Mouse (Mus musculus) limb, embryonic 13.5 days (tissue): ENCODE data around the gene Fmo3. TPM values are rescaled to one million over a fixed set of nuclear protein-coding genes. Genes with fewer than 3 reads are reported as not detected.

ENCODE experiments used
- ATAC-seq: fragments of 200-750 bp; cut with Nextera tagmentation; 2 replicates; pipeline ENCODE4 v1.8.0; 2017; ENCODE audit warnings: low read depth, moderate number of reproducible peaks, moderate TSS enrichment; ENCODE audit not compliant: low FRiP score
- H3K27ac ChIP-seq: fragments of 300-500 bp; sonication (generic); 2 replicates; pipeline ENCODE4 v1.5.1; 2015; ENCODE audit warnings: inconsistent platforms, mild to moderate bottlenecking, moderate library complexity
- H3K27me3 ChIP-seq: fragments of 300-500 bp; sonication (generic); 2 replicates; pipeline ENCODE4 v1.6.1; 2015; ENCODE audit warnings: mild to moderate bottlenecking, inconsistent platforms
- H3K36me3 ChIP-seq: fragments of 300-500 bp; sonication (generic); 2 replicates; pipeline ENCODE4 v1.6.1; 2015; ENCODE audit warnings: inconsistent platforms, mild to moderate bottlenecking, moderate library complexity
- H3K4me1 ChIP-seq: fragments of 300-500 bp; sonication (generic); 2 replicates; pipeline ENCODE4 v1.6.1; 2015; ENCODE audit warnings: inconsistent platforms
- H3K4me2 ChIP-seq: fragments of 300-500 bp; sonication (generic); replicated peaks from 2 replicates; pipeline ENCODE4 v1.6.1; 2015; ENCODE audit warnings: inconsistent platforms, mild to moderate bottlenecking, moderate library complexity
- H3K4me3 ChIP-seq: fragments of 300-500 bp; sonication (generic); 2 replicates; pipeline ENCODE4 v1.5.1; 2015; ENCODE audit warnings: moderate library complexity, mild to moderate bottlenecking, inconsistent platforms
- H3K9ac ChIP-seq: fragments of 300-500 bp; sonication (generic); 2 replicates; pipeline ENCODE4 v1.6.1; 2015; ENCODE audit warnings: mild to moderate bottlenecking, inconsistent platforms
- H3K9me3 ChIP-seq: fragments of 300-500 bp; sonication (generic); 2 replicates; pipeline ENCODE4 v1.6.1; 2016; ENCODE audit warnings: inconsistent platforms
- WGBS: fragments of 180-500 bp; shearing (Covaris S2); methylation state at CpG from one replicate; pipeline ENCODE4 v1.1.7; 2015; 5-methylcytosine and 5-hydroxymethylcytosine counted together
- polyA plus RNA-seq: library from polyadenylated mRNA; unstranded; fragments of >200 nt; fragmentation: Nextera tagmentation; extraction: Ambion mirVana; gene quantifications from 2 replicates; pipeline ENCODE4 v1.2.1, GENCODE M21; 2015

Fmo3 gene
- not detected in 2 replicates for polyA plus RNA-seq

- H3K4me3 ChIP-seq, result no peak within 1 kb of the TSS
- no peaks in the 10 kb centered on the region for H3K36me3 ChIP-seq
- no peaks in the 10 kb centered on the region for H3K4me1 ChIP-seq
- no peaks in the 10 kb centered on the region for H3K9me3 ChIP-seq
- no peak within 1 kb of the TSS for H3K9ac ChIP-seq
- WGBS, result 63% methylated on average over 1 of the region's 1 CpGs
- no peak for ATAC-seq
- H3K27ac ChIP-seq, result no peak within 1 kb of the TSS
- no peak within 1 kb of the TSS for H3K4me2 ChIP-seq
- no peaks in the 10 kb centered on the region for H3K27me3 ChIP-seq
Measured at GRCm38 (mm10) chr1:162984428-162984827, at the start of gene Fmo3. Gene Fmo3 (minus strand): TSS chr1:162984528.

GRCm38 (mm10) chr1:163023075-163023474 is 38.7 kb upstream of the Fmo3 start:
- no peak for ATAC-seq
- Histone ChIP-seq H3K4me1 (no peaks in the 10 kb centered on the region), H3K27me3 (no peaks in the 10 kb centered on the region), H3K9me3 (no peaks in the 10 kb centered on the region), H3K4me2 (no peak overlapping the region), H3K4me3 (no peak overlapping the region), H3K27ac (no peak overlapping the region), H3K36me3 (no peaks in the 10 kb centered on the region), H3K9ac (no peak overlapping the region)

DNA sequence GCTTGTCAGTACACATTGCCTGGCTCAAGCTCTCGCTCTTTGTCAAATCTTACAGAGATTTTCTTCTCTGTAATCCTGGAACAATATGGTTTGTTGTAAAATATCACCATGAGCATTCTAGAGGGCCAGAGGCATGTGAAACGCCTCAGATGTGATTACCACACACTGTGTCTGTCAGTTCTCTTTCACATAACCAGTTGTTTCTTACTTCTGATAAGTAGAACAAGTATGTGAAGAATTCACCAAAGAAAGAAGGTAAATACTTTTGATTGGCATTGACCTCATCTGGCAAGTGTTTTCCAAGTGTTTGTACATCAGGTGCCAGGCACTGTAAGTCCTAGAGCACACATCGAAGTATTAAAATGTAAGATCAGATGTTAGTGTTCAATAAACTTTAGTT is 24.9 kb upstream of the Fmo3 start:
- H3K36me3 ChIP-seq, result no peaks in the 10 kb centered on the region
- H3K9me3 ChIP-seq, result no peaks in the 10 kb centered on the region
- no peak overlapping the region for H3K4me3 ChIP-seq
- H3K9ac ChIP-seq, result no peak overlapping the region
- H3K27ac ChIP-seq, result no peak overlapping the region
- WGBS, result 78% methylated on average over 3 of the region's 3 CpGs
- no peak overlapping the region for H3K4me2 ChIP-seq
- H3K4me1 ChIP-seq, result no peaks in the 10 kb centered on the region
- H3K27me3 ChIP-seq, result no peaks in the 10 kb centered on the region
- ATAC-seq, result no peak

- H3K27me3 ChIP-seq, result no peaks in the 10 kb centered on the region
Measured at GRCm38 (mm10) chr1:163003496-163003895, 19.2 kb upstream of the Fmo3 start.

DNA sequence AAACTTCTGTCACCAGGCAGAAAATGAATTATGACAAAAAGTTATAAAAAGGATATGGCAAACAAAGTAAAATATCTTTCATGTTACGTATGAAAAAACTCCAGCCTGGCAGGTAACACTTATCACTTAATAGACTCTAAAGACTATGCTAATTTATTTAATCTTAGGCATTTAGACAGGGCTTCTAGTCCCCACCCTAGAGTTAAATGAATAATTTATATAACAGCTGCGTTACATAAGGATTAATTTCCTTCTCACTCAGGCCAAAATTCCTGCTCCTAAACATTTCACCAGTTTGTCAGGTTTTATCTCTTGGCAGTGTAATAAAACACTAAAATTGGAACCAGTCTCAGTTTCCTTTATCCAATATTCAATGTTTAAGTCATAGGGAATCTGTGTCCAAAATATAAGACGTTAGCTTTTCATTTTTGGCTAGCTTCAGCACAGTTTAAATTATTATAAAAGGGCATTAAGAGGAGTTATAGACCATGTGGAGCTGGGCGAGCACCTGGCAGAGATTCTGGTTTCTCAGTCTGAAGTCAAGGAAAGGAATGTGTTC is 17.0 kb upstream of the Fmo3 start:
- Histone ChIP-seq H3K4me1 (no peaks in the 10 kb centered on the region), H3K4me3 (no peak overlapping the region), H3K27me3 (no peaks in the 10 kb centered on the region), H3K9me3 (no peaks in the 10 kb centered on the region), H3K27ac (no peak overlapping the region), H3K36me3 (no peaks in the 10 kb centered on the region), H3K9ac (no peak overlapping the region), H3K4me2 (no peak overlapping the region)
- 65% methylated on average over 4 of the region's 4 CpGs for WGBS
- no peak for ATAC-seq

More at GRCm38 (mm10) chr1:163003496-163003895, 19.2 kb upstream of the Fmo3 start:
- H3K4me2 ChIP-seq, result no peak overlapping the region
- 82% methylated on average over 2 of the region's 2 CpGs for WGBS
- H3K4me3 ChIP-seq, result no peak overlapping the region
- no peaks in the 10 kb centered on the region for H3K9me3 ChIP-seq
- H3K36me3 ChIP-seq, result no peaks in the 10 kb centered on the region
- ATAC-seq, result no peak
- no peak overlapping the region for H3K27ac ChIP-seq
- no peaks in the 10 kb centered on the region for H3K4me1 ChIP-seq
- no peak overlapping the region for H3K9ac ChIP-seq

DNA sequence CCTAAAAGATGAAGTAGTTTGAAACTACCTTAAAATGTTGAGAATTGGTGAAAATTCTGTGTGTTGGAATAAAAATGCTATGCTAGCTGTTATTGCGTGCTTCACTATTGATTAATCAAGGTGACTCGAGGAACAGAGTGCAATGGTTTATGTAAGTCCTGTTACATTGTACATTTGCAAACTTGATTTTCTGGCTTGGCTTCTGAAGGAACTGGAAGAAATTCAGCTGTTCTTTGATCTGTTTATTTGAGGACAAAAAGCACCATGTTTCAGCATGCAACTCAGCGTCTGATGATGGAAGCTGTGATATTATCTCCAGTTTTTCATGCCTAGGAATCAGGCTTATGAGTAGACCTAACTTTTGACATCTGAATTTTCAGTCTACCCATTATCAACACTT is 3.2 kb upstream of the Fmo3 start:
- 86% methylated on average over 3 of the region's 3 CpGs for WGBS
- no peaks in the 10 kb centered on the region for H3K27me3 ChIP-seq
- no peak overlapping the region for H3K9ac ChIP-seq
- H3K4me1 ChIP-seq, result no peaks in the 10 kb centered on the region
- H3K9me3 ChIP-seq, result no peaks in the 10 kb centered on the region
- H3K36me3 ChIP-seq, result no peaks in the 10 kb centered on the region
- H3K4me2 ChIP-seq, result no peak overlapping the region
- H3K4me3 ChIP-seq, result no peak overlapping the region
- no peak overlapping the region for H3K27ac ChIP-seq
- ATAC-seq, result no peak

DNA sequence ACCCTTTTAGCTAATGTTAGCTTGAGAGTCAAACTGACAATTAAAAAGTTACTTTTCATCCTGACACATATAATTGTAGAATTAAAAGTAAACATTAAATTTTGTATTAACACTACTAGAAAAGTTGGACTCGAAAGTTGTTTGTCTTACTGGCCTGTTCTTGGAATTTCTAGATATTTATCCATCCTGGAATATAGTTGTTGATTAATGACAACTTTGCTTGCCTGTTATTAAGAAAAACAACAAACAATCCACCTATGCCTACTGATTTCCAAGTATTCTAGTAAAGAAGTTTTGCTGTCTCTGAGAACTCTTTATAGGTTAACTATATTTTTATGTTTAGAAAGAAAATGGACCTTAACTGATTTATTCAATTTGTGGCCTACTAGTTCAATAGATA is 2.4 kb upstream of the Fmo3 start:
- WGBS, result 93% methylated on average over 1 of the region's 1 CpGs
- ATAC-seq, result no peak
- no peaks in the 10 kb centered on the region for H3K4me1 ChIP-seq
- no peak overlapping the region for H3K4me2 ChIP-seq
- H3K9me3 ChIP-seq, result no peaks in the 10 kb centered on the region
- no peaks in the 10 kb centered on the region for H3K36me3 ChIP-seq
- no peak overlapping the region for H3K9ac ChIP-seq
- H3K4me3 ChIP-seq, result no peak overlapping the region
- H3K27ac ChIP-seq, result no peak overlapping the region
- H3K27me3 ChIP-seq, result no peaks in the 10 kb centered on the region

DNA sequence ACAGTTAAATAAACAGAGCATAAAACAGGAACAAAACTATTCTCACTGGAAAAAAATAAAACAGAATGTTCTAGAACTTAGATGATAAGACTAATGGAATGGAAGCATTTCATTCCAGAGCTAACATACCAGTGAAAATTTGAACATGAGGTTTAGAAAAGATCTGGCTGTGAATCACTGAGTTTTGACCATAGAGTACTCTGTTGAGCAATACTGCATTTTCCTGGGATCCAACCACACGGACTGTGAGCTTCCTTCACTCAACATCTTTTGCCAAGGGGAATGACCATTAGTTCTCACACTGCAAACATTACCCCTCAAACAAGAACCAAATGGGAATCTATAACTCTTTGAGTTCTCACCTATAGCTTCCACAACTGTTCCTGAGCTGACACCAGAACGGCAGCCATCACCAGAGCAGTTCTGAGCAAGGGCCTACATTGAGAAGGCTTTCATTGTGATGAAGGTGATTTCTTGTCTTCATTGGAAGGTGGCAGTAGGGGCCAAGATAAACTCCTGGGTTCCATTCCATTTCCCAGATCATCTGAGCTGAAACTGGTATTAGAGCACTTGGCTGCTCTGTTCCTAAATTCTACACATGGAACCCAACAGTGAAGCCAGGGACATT is 1.9 kb upstream of the Fmo3 start:
- H3K36me3 ChIP-seq, result no peaks in the 10 kb centered on the region
- ATAC-seq, result no peak
- no peak overlapping the region for H3K27ac ChIP-seq
- H3K4me3 ChIP-seq, result no peak overlapping the region
- H3K4me1 ChIP-seq, result no peaks in the 10 kb centered on the region
- H3K9ac ChIP-seq, result no peak overlapping the region
- no peaks in the 10 kb centered on the region for H3K27me3 ChIP-seq
- no peaks in the 10 kb centered on the region for H3K9me3 ChIP-seq
- 74% methylated on average over 2 of the region's 2 CpGs for WGBS
- no peak overlapping the region for H3K4me2 ChIP-seq

DNA sequence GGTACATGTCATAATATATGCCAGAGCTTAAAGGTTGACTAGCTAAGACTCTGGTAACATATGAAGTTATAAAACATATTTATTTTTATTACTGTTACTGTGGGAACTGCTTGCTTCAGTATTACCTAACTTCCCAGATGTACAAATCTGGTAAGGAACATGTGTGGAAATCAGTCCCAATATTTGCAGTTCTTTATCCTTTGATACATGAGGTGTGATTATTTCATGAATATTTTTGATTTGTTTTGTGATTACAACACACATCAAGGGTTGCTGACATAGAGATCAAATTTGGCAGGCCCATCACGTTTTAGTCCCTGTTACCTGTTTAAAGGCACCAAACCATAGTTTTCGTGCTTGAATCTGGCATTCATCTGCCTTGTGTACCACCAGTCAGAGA is 20.8 kb downstream of the Fmo3 start:
- Histone ChIP-seq H3K4me3 (no peak overlapping the region), H3K27ac (no peak overlapping the region), H3K9ac (no peak overlapping the region), H3K4me1 (no peaks in the 10 kb centered on the region), H3K9me3 (no peaks in the 10 kb centered on the region), H3K36me3 (no peaks in the 10 kb centered on the region), H3K4me2 (no peak overlapping the region), H3K27me3 (no peaks in the 10 kb centered on the region)
- no peak for ATAC-seq
- WGBS, result 78% methylated on average over 2 of the region's 2 CpGs

- Histone ChIP-seq H3K4me3 (no peak overlapping the region), H3K27me3 (no peaks in the 10 kb centered on the region), H3K4me1 (no peaks in the 10 kb centered on the region), H3K9me3 (no peaks in the 10 kb centered on the region), H3K9ac (no peak overlapping the region), H3K36me3 (no peaks in the 10 kb centered on the region), H3K27ac (no peak overlapping the region), H3K4me2 (no peak overlapping the region)
- WGBS, result 87% methylated on average over 1 of the region's 1 CpGs
- ATAC-seq, result no peak
Measured at GRCm38 (mm10) chr1:162957422-162957821, 26.9 kb downstream of the Fmo3 start.

DNA sequence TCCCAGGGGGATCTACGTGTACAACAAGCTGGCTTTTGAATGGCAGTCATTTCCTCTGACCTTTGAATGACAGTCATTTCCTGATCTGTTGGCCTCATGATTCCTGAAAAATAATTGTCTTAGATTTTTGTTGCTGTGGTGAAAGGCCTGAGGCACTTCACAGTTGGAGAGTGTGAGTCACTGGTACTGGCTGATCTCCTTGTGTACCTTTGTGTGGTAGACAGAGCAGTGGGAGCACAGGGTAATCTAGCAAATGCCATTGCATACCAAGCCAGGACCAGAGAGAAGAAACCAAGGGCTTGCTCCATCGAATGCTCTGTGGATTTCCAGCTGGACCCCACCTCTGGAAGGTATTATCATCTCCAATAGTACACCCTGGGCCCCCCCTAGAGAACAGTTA is 31.2 kb downstream of the Fmo3 start:
- H3K4me3 ChIP-seq, result no peak overlapping the region
- H3K27me3 ChIP-seq, result no peaks in the 10 kb centered on the region
- H3K27ac ChIP-seq, result no peak overlapping the region
- no peaks in the 10 kb centered on the region for H3K9me3 ChIP-seq
- no peaks in the 10 kb centered on the region for H3K36me3 ChIP-seq
- 50% methylated on average over 2 of the region's 2 CpGs for WGBS
- no peak overlapping the region for H3K4me2 ChIP-seq
- H3K4me1 ChIP-seq, result no peaks in the 10 kb centered on the region
- no peak for ATAC-seq
- H3K9ac ChIP-seq, result no peak overlapping the region

DNA sequence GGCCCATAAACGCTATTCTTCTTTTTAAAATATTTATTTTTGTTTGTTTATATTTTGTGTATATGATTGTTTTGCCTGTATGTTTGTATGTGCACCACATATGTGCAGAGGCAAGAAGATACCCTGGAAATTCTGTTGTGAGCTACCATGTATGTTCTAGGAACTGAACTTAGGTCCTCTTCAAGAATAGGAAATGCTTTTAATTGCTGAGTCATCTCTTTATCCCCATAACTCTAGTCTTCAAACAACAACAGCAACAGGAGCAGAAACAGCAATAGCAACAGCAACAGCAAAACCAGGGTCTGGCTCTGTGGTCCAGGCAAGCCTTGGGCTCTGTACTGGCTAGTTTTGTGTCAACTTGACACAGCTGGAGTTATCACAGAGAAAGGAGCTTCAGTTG is 34.6 kb downstream of the Fmo3 start:
- 97% methylated on average over 1 of the region's 1 CpGs for WGBS
- H3K9ac ChIP-seq, result no peak overlapping the region

DNA sequence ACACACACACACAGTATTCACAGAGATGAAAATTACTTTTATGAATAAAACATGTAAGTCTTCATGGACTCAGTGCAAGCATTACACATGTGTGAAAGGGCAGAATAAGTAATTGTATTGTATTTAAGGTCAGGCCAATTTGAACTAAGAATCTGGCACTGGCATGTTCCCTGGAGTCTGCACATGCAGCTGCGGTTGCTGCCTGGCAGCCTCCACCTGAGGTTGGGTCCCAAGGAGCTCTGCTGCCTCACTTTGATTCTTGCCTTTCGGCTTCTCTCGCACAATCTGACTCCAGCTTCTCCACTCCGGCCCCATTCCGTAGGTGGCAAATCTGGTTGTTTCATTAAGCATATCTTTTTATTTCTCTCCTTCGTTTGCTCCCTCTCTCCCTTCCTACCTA is 36.4 kb downstream of the Fmo3 start:
- Histone ChIP-seq H3K27ac (no peak overlapping the region), H3K9ac (no peak overlapping the region), H3K4me2 (no peak overlapping the region), H3K36me3 (no peaks in the 10 kb centered on the region), H3K4me3 (no peak overlapping the region), H3K27me3 (peaks cover 14% of the 10 kb centered on the region; the same call in 1 of the 2 replicates), H3K9me3 (no peaks in the 10 kb centered on the region), H3K4me1 (peaks cover 19% of the 10 kb centered on the region)
- WGBS, result 64% methylated on average over 6 of the region's 6 CpGs
- ATAC-seq, result no peak

More for the DNA sequence above, 34.6 kb downstream of the Fmo3 start:
- H3K4me3 ChIP-seq, result no peak overlapping the region
- H3K36me3 ChIP-seq, result no peaks in the 10 kb centered on the region
- peaks cover 10% of the 10 kb centered on the region; the same call in 1 of the 2 replicates for H3K27me3 ChIP-seq
- ATAC-seq, result no peak
- H3K9me3 ChIP-seq, result no peaks in the 10 kb centered on the region
- H3K4me1 ChIP-seq, result peaks cover 14% of the 10 kb centered on the region
- no peak overlapping the region for H3K27ac ChIP-seq
- no peak overlapping the region for H3K4me2 ChIP-seq
